Comparison of ENCODE assay signal across 8 mouse cellular contexts in the genomic region with DNA sequence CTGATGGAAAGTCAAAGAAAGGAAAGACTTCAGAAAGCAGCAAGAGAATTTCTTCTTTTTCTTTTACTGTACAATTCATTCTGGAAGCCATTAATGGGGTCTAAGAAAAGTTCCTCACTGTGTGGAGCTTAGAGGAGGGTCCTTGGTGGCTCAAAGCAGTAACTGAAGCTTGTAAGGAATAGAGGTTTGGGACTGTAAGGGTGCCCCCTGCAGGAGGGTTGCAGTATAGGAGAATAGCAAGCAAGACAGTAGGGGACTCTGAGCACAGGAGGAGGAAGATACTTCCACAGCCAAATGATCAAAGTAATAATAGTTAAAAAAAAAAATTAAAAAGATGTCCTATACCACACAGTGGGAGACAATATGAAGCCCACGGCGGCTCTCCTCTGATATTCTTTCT.
DNase-seq lines count a peak whose midpoint lies in the region; ATAC-seq and TF ChIP-seq lines count a peak whose summit lies in the region.

No protein-coding gene starts in this region.

- TF ChIP-seq RAD21 in MEL (IDR thresholded peaks at IDR 0.05; ENCODE audit: low read depth, low read length): peak; percentile 44

- no peaks in the 10 kb centered on the region for H3K4me1 ChIP-seq in forebrain, embryonic 10.5 days
- no peaks in the 10 kb centered on the region for H3K4me1 ChIP-seq in forebrain, embryonic 15.5 days
- H3K4me1 ChIP-seq in MEL (ENCODE audit: control insufficient read depth in 1 of 2, insufficient read depth in 2 of 2, low read length in 2 of 2): no peaks in the 10 kb centered on the region

- H3K9ac ChIP-seq in forebrain, embryonic 15.5 days (replicated peaks): no peak overlapping the region
- no peak overlapping the region for H3K9ac ChIP-seq in MEL (ENCODE audit: control insufficient read depth, low read depth, low read length, poor library complexity, severe bottlenecking)

- intact Hi-C loops in left cerebral cortex, postnatal 4 days (cut with DNase I): no loop called here
- intact Hi-C loops in left cerebral cortex, postnatal 36 days (cut with DNase I): no loop called here
- intact Hi-C loops in gastrocnemius, postnatal 14 days (cut with DNase I; ENCODE audit: low total_unique reads): no loop called here

- peak; percentile 29 for DNase-seq in forebrain, embryonic 10.5 days (ENCODE audit: extremely low spot score, low spot score)
- peak; percentile 62 for DNase-seq in left cerebral cortex, postnatal 4 days
- no peak for DNase-seq in left cerebral cortex, postnatal 36 days (ENCODE audit: low spot score in 2 of 2)
- DNase-seq in MEL (ENCODE audit: low read depth, low spot score): peak; percentile 59
- DNase-seq in embryo, embryonic 10.5 days (ENCODE audit: low spot score): peak; percentile 71
- DNase-seq in mesoderm, embryonic 11.5 days (ENCODE audit: low read depth, low spot score): peak; percentile 58
- DNase-seq in gastrocnemius, postnatal 14 days: no peak

- no peaks in the 10 kb centered on the region for H3K9me3 ChIP-seq in forebrain, embryonic 10.5 days
- no peaks in the 10 kb centered on the region for H3K9me3 ChIP-seq in forebrain, embryonic 15.5 days
- no peaks in the 10 kb centered on the region for H3K9me3 ChIP-seq in MEL (replicated peaks; ENCODE audit: insufficient read depth, low read length)

- TF ChIP-seq POLR2A in MEL (IDR thresholded peaks at IDR 0.05; ENCODE audit: control insufficient read depth in 1 of 2, insufficient read depth in 1 of 2, low read depth in 1 of 2, low read length in 2 of 2, poor library complexity in 1 of 2): no peak

- no peaks in the 10 kb centered on the region for H3K79me2 ChIP-seq in MEL (ENCODE audit: control insufficient read depth, insufficient read depth, low read length, poor library complexity)

- no peak overlapping the region for H3K27ac ChIP-seq in forebrain, embryonic 10.5 days
- no peak overlapping the region for H3K27ac ChIP-seq in forebrain, embryonic 15.5 days (replicated peaks)
- H3K27ac ChIP-seq in MEL (ENCODE audit: control insufficient read depth, low read depth, low read length): no peak overlapping the region

- TF ChIP-seq CTCF in MEL (IDR thresholded peaks at IDR 0.05 in 2 of 3, conservative IDR thresholded peaks at IDR 0.05 in 1 of 3; ENCODE audit: control insufficient read depth in 1 of 3, insufficient read depth in 1 of 3, low read depth in 2 of 3, low read length in 3 of 3, poor library complexity in 1 of 3, severe bottlenecking in 1 of 3): peak; percentile 57 to 70 (median 60); a peak in 5 of 6 replicates

- WGBS in forebrain, embryonic 10.5 days: 51% methylated on average over 2 of the region's 2 CpGs
- WGBS in forebrain, embryonic 15.5 days: 51% methylated on average over 2 of the region's 2 CpGs

- no peak overlapping the region for H3K4me3 ChIP-seq in forebrain, embryonic 10.5 days
- no peak overlapping the region for H3K4me3 ChIP-seq in forebrain, embryonic 15.5 days
- no peak overlapping the region for H3K4me3 ChIP-seq in MEL (ENCODE audit: control insufficient read depth in 1 of 2, insufficient read depth in 1 of 2, low read depth in 2 of 2, low read length in 2 of 2)

- no peaks in the 10 kb centered on the region for H3K27me3 ChIP-seq in forebrain, embryonic 10.5 days (ENCODE audit: poor library complexity, severe bottlenecking)
- no peaks in the 10 kb centered on the region for H3K27me3 ChIP-seq in forebrain, embryonic 15.5 days
- peaks cover 0 to 3% of the 10 kb centered on the region in 2 experiments; a peak in 2 of 4 replicates for H3K27me3 ChIP-seq in MEL (ENCODE audit: control insufficient read depth in 1 of 2, insufficient read depth in 2 of 2, low read length in 2 of 2)

- no peaks in the 10 kb centered on the region for H3K36me3 ChIP-seq in forebrain, embryonic 10.5 days (replicated peaks)
- no peaks in the 10 kb centered on the region for H3K36me3 ChIP-seq in forebrain, embryonic 15.5 days
- H3K36me3 ChIP-seq in MEL (ENCODE audit: control insufficient read depth in 1 of 2, insufficient read depth in 2 of 2, low read length in 2 of 2): no peaks in the 10 kb centered on the region

- TF ChIP-seq EP300 in MEL (IDR thresholded peaks at IDR 0.05; ENCODE audit: low read depth in 1 of 2, low read length in 2 of 2): no peak

- no peak overlapping the region for H3K4me2 ChIP-seq in forebrain, embryonic 15.5 days (replicated peaks)

- no peak for ATAC-seq in forebrain, embryonic 15.5 days (replicated peaks)

TF ChIP-seq in MEL, 35 proteins besides CTCF, POLR2A, EP300 and RAD21:
- TF ChIP-seq CHD1 (IDR thresholded peaks at IDR 0.05; ENCODE audit: low read depth, low read length) (no peak), NRF1 (IDR thresholded peaks at IDR 0.05; ENCODE audit: insufficient read depth, low read depth, low read length, poor library complexity, severe bottlenecking) (no peak), USF2 (IDR thresholded peaks at IDR 0.05; ENCODE audit: borderline replicate concordance in 1 of 2, insufficient read depth in 1 of 2, low read depth in 1 of 2, low read length in 2 of 2) (no peak), POLR2AphosphoS2 (IDR thresholded peaks at IDR 0.05; ENCODE audit: low read length) (no peak), SMC3 (IDR thresholded peaks at IDR 0.05; ENCODE audit: low read depth, low read length) (peak; percentile 55), TBP (IDR thresholded peaks at IDR 0.05; ENCODE audit: low read depth, low read length) (no peak), MAFK (IDR thresholded peaks at IDR 0.05; ENCODE audit: borderline replicate concordance, low read depth, low read length) (no peak), MAX (IDR thresholded peaks at IDR 0.05; ENCODE audit: low read length) (no peak), ZC3H11A (IDR thresholded peaks at IDR 0.05; ENCODE audit: low read depth, low read length) (peak; percentile 17; the same call in 1 of the 2 replicates), POLR2AphosphoS5 (IDR thresholded peaks at IDR 0.05; ENCODE audit: borderline replicate concordance, low read depth, low read length) (no peak)

Comparison
In these comparisons a context has a peak if more than half of its experiments do, and no peak if none do; other contexts are left out.
1. DNase-seq: peak in forebrain, embryonic 10.5 days (single experiment), left cerebral cortex, postnatal 4 days (single experiment), MEL (single experiment), embryo, embryonic 10.5 days (single experiment) and mesoderm, embryonic 11.5 days (single experiment); none in left cerebral cortex, postnatal 36 days (0 of 2) and gastrocnemius, postnatal 14 days (single experiment).